Mouse (Mus musculus) cortical plate, adult 2 months (tissue): ENCODE measurements around the gene E130309D02Rik.

Experiments
- CTCF ChIP-seq: fragments of 200-500 bp; IDR thresholded peaks from 2 replicates; pipeline ENCODE4 v1.5.1; 2011; ENCODE audit warnings: mild to moderate bottlenecking, control low read depth, low read length; ENCODE audit not compliant: insufficient read depth; ENCODE audit errors: extremely low read depth
- POLR2A ChIP-seq: fragments of 200-500 bp; IDR thresholded peaks from 2 replicates; pipeline ENCODE4 v1.6.1; 2011; ENCODE audit warnings: mild to moderate bottlenecking, low read length, control low read depth; ENCODE audit not compliant: insufficient read depth; ENCODE audit errors: extremely low read depth

DNA sequence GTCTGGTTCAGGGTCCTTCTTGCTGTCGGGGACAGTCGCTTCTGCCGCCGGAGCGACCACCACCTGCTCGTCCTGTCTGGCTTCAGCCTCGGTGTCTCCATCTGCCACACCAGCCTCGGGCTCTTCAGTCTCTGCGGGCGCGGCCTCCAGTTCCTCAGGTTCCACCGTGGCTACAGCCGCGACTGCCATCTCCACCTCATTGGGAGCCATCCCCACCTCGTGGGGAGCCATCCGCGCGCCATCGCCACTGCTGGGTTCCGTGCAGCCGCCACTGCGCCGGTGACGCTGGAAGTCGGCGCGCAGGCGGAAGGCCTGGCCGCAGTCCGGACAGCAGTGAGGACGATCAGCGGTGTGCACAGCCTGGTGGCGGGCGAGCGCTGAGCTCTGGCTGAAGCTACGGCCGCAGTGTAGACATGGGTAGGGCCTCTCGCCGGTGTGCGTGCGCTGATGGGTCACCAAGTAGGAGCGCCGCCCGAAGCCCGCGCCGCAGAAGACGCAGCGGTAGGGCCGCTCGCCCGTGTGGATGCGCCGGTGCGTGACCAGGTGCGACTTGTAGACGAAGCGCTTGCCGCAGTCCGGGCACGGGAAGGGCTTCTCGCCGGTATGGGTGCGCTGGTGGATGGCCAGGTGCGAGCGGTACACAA is 60.6 kb downstream of the E130309D02Rik start:
- TF ChIP-seq CTCF (no peak), POLR2A (no peak)
